Mouse (Mus musculus) C2C12 (cell line): ENCODE measurements at regions not wholly inside any gene's neighbourhood (a gene's known extent, or its start where the extent isn't known, plus 50 kb on each side); places are given as distances from the start of the nearest gene placed in this dataset.

Source experiments
- CTCF ChIP-seq: IDR thresholded peaks from one replicate; pipeline ENCODE4 v1.5.1; 2011; ENCODE audit not compliant: control insufficient read depth, insufficient read depth, insufficient read length
- MAX ChIP-seq: IDR thresholded peaks from one replicate; pipeline ENCODE4 v1.6.1; 2011; ENCODE audit warnings: mild to moderate bottlenecking, control low read depth
- MYOD1 ChIP-seq: IDR thresholded peaks from one replicate; pipeline ENCODE4 v1.6.1; 2011; ENCODE audit warnings: low read depth; ENCODE audit not compliant: control insufficient read depth, insufficient read length

GRCm38 (mm10) chr4:67662122-67662521 is 834.7 kb downstream of the Tlr4 start:
- no peak for TF ChIP-seq MAX
- TF ChIP-seq CTCF, result no peak
- no peak for TF ChIP-seq MYOD1
